Mouse (Mus musculus): ENCODE measurements around the gene Syt2. TPM values are rescaled to one million over a fixed set of nuclear protein-coding genes. Genes with fewer than 3 reads are reported as not detected.

The Syt2 gene
- polyA plus RNA-seq, 1 experiment, result 33.3 TPM

DNA sequence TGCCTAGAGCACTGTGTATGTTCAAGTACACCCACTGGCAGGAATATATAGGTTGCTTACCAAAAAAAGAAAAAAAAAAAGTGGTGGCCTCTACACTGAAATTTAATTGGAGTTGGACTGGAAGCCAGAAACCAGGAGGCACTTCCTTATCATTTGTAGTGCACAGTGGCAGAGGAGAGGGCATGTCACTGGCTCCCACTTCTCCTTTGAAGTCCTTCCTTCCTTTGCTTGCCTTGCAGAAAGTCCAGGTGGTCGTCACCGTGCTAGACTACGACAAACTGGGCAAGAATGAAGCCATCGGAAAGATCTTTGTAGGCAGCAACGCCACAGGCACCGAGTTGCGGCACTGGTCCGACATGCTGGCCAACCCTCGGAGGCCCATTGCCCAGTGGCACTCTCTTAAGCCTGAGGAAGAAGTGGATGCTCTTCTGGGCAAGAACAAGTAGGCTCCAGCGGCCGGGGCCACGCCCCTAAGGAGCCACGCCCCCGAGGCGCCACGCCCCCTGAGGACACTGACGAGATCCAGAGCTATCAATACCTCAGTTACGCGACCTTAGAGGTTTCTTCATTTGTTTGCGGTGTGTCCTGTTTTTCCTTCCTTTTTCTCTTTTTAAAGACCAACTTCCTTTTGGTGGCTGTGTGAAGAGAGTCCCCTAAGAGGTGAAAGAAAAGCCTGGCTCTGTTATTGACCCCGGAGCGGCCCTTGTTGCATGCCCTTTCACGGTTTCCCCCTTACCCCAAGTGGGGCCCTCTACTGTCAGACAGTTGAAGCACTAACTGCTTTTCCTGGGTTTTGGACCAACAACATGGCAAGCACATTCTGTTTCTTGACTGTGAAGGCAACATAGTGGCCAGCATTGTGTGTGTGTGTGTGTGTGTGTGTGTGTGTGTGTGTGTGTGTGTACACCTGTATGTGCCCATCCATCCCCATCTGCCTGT lies 101.0 kb downstream of the Syt2 start:
- TF ChIP-seq POLR2A (IDR thresholded peaks at IDR 0.05; ENCODE audit: extremely low read depth, insufficient read depth, low read length), result no peak
- TF ChIP-seq CTCF (IDR thresholded peaks at IDR 0.05; ENCODE audit: extremely low read depth, insufficient read depth, low read length), result no peak
- no peaks in the 10 kb centered on the region for H3K4me1 ChIP-seq (ENCODE audit: control insufficient read depth, insufficient read depth, low read length)
- H3K4me3 ChIP-seq (ENCODE audit: insufficient read depth, low read length), result no peak overlapping the region
- H3K27ac ChIP-seq (ENCODE audit: insufficient read depth, low read length), result no peak overlapping the region

DNA sequence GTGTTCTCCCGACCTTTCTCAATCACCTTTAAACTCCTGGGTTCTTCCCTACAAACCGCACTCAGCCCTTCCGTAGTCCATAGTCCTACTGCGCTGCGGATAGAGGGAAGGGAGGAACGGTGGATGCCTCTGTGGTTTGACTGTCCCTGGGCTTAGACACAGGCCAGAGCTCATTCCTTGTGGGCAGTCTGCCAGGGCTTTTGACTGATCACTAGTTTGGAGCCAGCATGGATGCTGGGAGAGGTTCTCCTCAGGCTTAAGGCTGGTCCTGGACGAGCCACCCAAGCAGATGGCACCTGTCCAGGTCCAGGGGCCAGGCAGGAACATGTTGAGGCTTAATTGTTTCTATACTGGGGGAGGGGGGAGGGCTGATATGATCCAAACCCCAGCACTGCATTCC lies 103.4 kb downstream of the Syt2 start:
- H3K27ac ChIP-seq (ENCODE audit: insufficient read depth, low read length), result no peak overlapping the region
- no peaks in the 10 kb centered on the region for H3K4me1 ChIP-seq (ENCODE audit: control insufficient read depth, insufficient read depth, low read length)
- H3K4me3 ChIP-seq (ENCODE audit: insufficient read depth, low read length), result no peak overlapping the region
- TF ChIP-seq CTCF (IDR thresholded peaks at IDR 0.05; ENCODE audit: extremely low read depth, insufficient read depth, low read length) (no peak), POLR2A (IDR thresholded peaks at IDR 0.05; ENCODE audit: extremely low read depth, insufficient read depth, low read length) (no peak)

DNA sequence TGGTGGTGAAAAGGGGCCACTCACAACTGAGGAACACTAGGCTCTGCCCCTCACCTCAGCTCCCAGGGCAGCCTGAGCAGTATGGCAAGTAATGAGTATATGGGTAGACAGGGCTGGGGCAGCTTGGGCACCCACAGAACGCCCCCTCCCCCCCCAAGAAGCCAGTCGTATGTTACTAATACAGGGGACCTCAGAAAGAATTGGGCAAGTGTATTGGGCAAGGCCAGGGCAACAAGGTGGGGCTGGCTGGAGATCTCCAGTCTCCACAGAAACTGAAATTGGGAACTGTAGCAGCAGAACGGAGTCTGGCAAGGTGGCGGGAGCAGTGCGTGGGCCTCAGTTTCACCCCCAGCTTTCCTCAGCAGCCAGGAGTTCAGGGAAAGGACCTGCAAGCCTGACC lies 106.0 kb downstream of the Syt2 start:
- TF ChIP-seq CTCF (IDR thresholded peaks at IDR 0.05; ENCODE audit: extremely low read depth, insufficient read depth, low read length) (no peak), POLR2A (IDR thresholded peaks at IDR 0.05; ENCODE audit: extremely low read depth, insufficient read depth, low read length) (no peak)
- H3K27ac ChIP-seq (ENCODE audit: insufficient read depth, low read length), result no peak overlapping the region
- H3K4me1 ChIP-seq (ENCODE audit: control insufficient read depth, insufficient read depth, low read length), result no peaks in the 10 kb centered on the region
- no peak overlapping the region for H3K4me3 ChIP-seq (ENCODE audit: insufficient read depth, low read length)

DNA sequence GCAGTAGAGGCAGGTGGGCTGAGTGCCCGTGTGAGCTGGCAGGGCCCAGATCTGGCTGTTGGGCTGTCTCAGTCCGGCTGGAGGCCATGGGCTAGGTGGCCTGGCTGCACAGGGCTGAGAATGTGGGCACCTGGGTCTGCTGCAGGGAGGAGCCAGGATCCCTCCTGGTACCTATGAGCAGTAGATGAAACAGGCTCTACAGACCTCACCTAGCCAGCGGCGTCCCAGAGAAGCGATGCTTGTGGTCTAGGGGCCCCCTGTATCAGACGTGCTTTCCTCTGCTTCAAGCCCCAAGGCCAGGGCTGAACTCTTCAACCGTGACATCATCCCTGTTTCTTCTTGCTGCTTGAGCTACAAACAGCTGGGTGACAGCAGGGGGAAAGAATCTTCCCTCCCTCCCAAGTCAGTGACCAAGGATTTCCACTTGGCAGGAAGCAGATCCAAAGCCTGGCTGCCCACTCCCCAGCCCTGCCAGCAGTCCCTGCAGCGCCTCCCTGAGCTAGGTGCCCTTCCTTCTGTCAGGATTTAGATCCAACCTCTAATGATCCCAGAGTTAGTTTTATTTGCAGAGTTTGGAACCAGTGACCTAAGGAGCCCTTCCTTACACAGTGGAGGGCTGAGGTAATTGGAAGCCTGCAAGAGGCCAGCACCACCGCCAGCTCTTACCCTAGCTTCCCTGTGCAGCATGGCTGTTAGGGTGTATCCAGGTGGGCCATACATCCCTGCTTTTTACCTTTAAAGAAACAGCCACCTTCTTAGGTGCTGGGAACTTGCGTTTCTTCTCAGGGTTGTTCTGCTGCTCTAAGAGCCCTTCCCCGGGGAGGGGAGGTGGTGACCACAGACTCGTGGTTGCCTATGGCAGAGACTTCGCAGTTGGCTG lies 107.5 kb downstream of the Syt2 start:
- H3K4me1 ChIP-seq (ENCODE audit: control insufficient read depth, insufficient read depth, low read length), result no peaks in the 10 kb centered on the region
- no peak overlapping the region for H3K27ac ChIP-seq (ENCODE audit: insufficient read depth, low read length)
- H3K4me3 ChIP-seq (ENCODE audit: insufficient read depth, low read length), result no peak overlapping the region
- TF ChIP-seq POLR2A (IDR thresholded peaks at IDR 0.05; ENCODE audit: extremely low read depth, insufficient read depth, low read length), result no peak
- TF ChIP-seq CTCF (IDR thresholded peaks at IDR 0.05; ENCODE audit: extremely low read depth, insufficient read depth, low read length), result no peak

DNA sequence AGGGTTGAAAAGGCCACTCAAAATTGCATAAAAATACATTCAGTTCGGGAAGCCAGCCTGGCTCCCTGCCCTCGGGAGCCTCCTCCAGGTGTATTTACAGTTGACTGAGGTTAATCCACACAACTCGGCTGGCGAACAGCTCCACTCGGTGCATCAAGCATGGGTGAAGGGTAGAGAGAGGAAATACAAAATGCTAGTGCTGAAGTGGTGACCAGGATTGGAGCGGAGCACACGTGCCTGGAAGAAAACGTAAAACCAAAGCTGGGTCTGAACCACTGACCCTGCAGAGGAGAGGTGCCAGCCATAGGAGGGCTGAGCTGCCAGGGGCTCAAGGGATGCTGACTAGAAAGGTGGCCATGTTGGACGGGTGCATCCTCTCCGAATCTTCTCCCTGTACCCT lies 108.3 kb downstream of the Syt2 start:
- Histone ChIP-seq H3K4me3 (ENCODE audit: insufficient read depth, low read length) (no peak overlapping the region), H3K27ac (ENCODE audit: insufficient read depth, low read length) (no peak overlapping the region), H3K4me1 (ENCODE audit: control insufficient read depth, insufficient read depth, low read length) (no peaks in the 10 kb centered on the region)
- TF ChIP-seq CTCF (IDR thresholded peaks at IDR 0.05; ENCODE audit: extremely low read depth, insufficient read depth, low read length) (no peak), POLR2A (IDR thresholded peaks at IDR 0.05; ENCODE audit: extremely low read depth, insufficient read depth, low read length) (no peak)

DNA sequence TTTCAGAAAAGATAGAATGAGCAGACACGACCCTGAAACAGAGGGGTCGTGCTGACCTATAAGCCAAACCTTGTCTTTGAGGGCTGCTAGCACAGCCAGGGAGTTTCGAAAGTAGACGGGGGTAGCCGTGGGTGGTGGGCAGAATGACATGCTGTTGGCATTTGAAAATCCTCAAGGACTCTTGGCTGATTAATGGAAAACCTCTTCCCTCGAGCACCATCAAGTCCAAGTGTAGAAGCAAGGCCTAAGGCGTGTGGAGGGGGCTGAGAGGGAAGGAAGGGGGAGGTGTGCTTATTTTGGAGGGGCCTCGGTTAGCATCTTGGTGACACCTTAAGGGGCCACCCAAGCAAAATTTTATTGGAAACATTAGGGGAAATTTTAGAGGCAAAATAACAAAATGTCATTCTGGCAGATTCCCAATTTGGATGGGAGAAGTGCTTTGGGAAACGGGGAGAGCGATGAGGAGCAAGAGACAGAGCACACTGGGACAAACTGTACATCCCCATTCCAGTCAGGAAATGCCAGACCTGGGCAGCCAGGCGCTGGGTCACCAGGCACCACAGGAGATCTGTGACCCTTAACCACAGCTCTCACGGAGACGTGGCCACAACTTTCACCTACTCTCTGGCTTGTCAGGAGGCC lies 109.2 kb downstream of the Syt2 start:
- no peaks in the 10 kb centered on the region for H3K4me1 ChIP-seq (ENCODE audit: control insufficient read depth, insufficient read depth, low read length)
- H3K4me3 ChIP-seq (ENCODE audit: insufficient read depth, low read length), result no peak overlapping the region
- no peak overlapping the region for H3K27ac ChIP-seq (ENCODE audit: insufficient read depth, low read length)
- no peak for TF ChIP-seq CTCF (IDR thresholded peaks at IDR 0.05; ENCODE audit: extremely low read depth, insufficient read depth, low read length)
- no peak for TF ChIP-seq POLR2A (IDR thresholded peaks at IDR 0.05; ENCODE audit: extremely low read depth, insufficient read depth, low read length)

DNA sequence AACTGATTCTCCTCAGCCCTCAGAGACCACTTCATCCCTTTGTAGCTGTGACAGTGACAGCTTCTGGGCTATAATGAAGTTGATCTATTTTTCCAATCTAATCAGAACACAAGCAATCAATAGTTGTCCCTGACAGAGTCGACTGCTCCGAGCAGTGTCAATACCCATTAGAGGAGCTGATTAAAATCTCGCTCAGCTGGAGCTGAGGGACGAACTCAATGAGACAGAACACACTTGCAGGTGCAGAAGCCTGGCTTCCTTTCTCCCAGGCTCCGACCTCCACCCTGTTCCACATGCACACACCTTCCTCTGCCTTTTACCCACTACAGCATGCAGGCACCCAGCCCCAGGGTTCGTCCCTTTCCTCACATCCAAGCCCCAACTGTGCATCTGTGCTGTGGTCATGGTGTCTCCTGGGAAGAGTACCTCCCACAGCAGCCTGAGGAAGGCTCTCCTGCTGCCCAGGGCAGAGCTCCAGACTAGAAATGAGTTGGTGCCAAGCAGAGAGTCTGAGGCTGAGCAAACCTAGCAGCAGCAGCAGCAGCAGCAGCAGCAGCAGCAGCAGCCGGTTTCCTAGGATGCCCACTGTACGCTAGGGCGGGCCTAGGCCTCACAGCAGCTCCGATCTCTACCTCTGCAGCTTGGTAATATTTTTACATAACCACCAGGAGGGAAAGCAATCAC lies 109.9 kb downstream of the Syt2 start:
- TF ChIP-seq CTCF (IDR thresholded peaks at IDR 0.05; ENCODE audit: extremely low read depth, insufficient read depth, low read length) (no peak), POLR2A (IDR thresholded peaks at IDR 0.05; ENCODE audit: extremely low read depth, insufficient read depth, low read length) (no peak)
- H3K27ac ChIP-seq (ENCODE audit: insufficient read depth, low read length), result no peak overlapping the region
- H3K4me3 ChIP-seq (ENCODE audit: insufficient read depth, low read length), result no peak overlapping the region
- H3K4me1 ChIP-seq (ENCODE audit: control insufficient read depth, insufficient read depth, low read length), result no peaks in the 10 kb centered on the region

DNA sequence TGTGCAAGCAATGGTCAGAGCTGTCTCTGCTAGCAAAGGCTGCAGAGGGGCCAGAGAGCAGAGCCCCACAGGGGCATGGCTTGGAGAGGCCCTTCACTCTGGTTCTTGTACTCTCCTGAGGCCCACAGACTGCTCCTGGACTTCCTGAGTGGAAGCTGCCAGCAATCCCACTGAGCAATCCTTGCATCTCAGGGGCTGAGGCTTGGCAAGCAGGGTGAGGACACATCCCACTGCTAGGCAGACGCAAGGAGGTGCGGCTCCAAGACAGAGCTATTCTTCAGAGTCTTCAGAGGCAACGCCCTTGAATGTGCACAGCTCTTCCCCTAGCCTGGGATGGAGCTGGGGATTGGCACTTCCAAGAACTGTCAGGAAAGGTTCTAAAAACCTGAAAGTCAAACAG lies 110.8 kb downstream of the Syt2 start:
- no peaks in the 10 kb centered on the region for H3K4me1 ChIP-seq (ENCODE audit: control insufficient read depth, insufficient read depth, low read length)
- no peak overlapping the region for H3K27ac ChIP-seq (ENCODE audit: insufficient read depth, low read length)
- TF ChIP-seq POLR2A (IDR thresholded peaks at IDR 0.05; ENCODE audit: extremely low read depth, insufficient read depth, low read length), result no peak
- no peak for TF ChIP-seq CTCF (IDR thresholded peaks at IDR 0.05; ENCODE audit: extremely low read depth, insufficient read depth, low read length)
- no peak overlapping the region for H3K4me3 ChIP-seq (ENCODE audit: insufficient read depth, low read length)

DNA sequence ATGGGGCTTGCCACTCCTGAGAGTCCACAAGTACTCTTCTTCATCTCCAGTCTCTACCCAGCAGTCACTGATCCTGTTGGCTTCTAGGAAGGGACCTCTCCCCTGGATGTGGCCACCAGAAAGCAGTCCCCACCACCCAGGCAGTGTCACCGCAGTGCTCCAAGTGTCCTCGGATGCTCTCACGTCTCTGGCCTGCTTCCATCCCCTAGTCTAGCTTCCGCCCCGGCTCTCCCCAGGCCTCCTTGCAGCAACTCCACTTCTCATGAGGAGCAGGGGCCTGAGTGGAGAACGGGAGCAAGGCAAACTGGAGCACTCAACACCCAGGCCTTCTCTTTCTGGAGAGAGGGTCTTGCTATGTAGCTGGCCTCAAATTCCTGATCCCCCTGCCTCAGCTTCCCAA lies 112.7 kb downstream of the Syt2 start:
- no peak overlapping the region for H3K4me3 ChIP-seq (ENCODE audit: insufficient read depth, low read length)
- TF ChIP-seq POLR2A (IDR thresholded peaks at IDR 0.05; ENCODE audit: extremely low read depth, insufficient read depth, low read length), result no peak
- no peak for TF ChIP-seq CTCF (IDR thresholded peaks at IDR 0.05; ENCODE audit: extremely low read depth, insufficient read depth, low read length)
- no peaks in the 10 kb centered on the region for H3K4me1 ChIP-seq (ENCODE audit: control insufficient read depth, insufficient read depth, low read length)
- no peak overlapping the region for H3K27ac ChIP-seq (ENCODE audit: insufficient read depth, low read length)

Measured in cortical plate, adult 2 months (tissue).